Mouse (Mus musculus): ENCODE measurements around the gene Aldh3a1. TPM values are rescaled to one million over a fixed set of nuclear protein-coding genes. Genes with fewer than 3 reads are reported as not detected.

Gene Aldh3a1
- 0.09 and 0.12 TPM in 2 replicates for polyA plus RNA-seq (2015; fragmentation: Nextera tagmentation; extraction: Ambion mirVana)

DNA sequence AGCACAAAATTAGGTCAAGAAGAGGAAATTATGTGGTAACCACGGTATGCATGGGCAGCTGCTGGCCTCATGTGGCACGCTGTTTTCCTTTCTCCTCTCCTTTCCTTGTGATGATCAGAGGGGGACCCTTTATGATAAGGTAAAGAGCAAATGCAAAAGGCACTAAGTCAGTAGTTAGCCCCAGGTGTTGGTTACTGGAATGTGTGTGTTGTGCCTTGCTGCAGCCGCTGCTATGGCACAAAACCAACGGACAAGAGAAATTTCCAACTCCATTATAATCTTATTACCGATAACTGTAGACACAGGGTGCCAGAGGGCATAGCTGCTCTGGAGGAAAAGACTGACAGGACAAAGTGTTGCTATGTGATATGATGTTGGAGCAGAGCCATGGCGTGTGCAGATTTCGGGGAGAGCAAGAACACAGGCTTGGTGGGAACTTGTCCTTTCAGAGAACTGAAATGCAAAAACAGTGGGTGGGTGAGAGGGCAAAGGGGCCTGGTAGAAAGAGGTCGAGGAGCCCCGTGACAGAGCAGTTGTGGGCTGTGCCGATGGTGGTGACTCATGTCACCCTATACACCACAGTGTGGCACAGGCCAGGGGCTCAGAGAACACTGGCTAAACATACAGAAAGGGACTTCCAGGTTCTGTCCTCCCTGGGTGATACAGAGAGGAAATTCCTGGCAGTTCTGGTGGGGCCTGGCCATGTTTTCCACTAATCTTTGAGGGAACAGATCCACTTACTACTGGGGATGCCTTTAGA lies at the start of gene Aldh3a1:
Gene Aldh3a1, plus strand, starts transcription at position 51 of the 760 bp plus-strand sequence.
- Histone ChIP-seq H3K36me3 (replicated peaks; ENCODE audit: insufficient read depth, low read length) (no peaks in the 10 kb centered on the region), H3K9me3 (ENCODE audit: low read length) (no peaks in the 10 kb centered on the region), H3K27me3 (ENCODE audit: insufficient read depth, low read length) (peaks cover 17% of the 10 kb centered on the region; the same call in 1 of the 2 replicates), H3K4me2 (ENCODE audit: low read depth, low read length) (no peak within 1 kb of the TSS), H3K9ac (replicated peaks) (no peak within 1 kb of the TSS), H3K4me1 (ENCODE audit: insufficient read depth) (0 out of 2 replicates have a peak, but pooled peaks cover 3% of the 10 kb centered on the region), H3K4me3 (ENCODE audit: low read depth, low read length) (no peak within 1 kb of the TSS), H3K27ac (ENCODE audit: low read depth) (no peak within 1 kb of the TSS)
- DNase-seq (no peak), ATAC-seq (no peak)
- WGBS (ENCODE audit: insufficient replicate concordance): 62% methylated on average over 10 of the region's 10 CpGs
- no peak for TF ChIP-seq EP300 (IDR thresholded peaks at IDR 0.05; ENCODE audit: low read depth)
- no peak for TF ChIP-seq CTCF (IDR thresholded peaks at IDR 0.05; ENCODE audit: low read depth)

DNA sequence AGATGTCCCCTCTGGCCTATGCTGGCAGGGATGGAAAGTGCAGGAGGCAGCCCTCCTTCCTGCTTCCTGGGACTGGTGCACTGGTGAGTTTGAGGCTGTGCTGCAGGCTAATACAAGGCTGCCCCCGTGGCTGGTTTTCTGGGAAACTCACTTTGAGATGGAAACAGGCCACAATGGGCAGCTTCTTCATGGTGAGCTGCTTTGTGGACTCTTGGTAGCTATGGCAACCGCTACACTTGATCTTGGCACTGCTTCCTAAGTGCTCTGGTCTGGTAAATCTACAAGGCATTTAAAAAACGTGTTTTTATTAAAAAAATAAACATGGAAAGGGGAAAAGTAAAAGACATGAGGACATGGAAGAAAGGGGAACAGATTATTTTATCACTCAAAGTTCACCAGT lies 49.2 kb upstream of the Aldh3a1 start:
- TF ChIP-seq EP300 (IDR thresholded peaks at IDR 0.05; ENCODE audit: low read depth): no peak
- no peak for TF ChIP-seq CTCF (IDR thresholded peaks at IDR 0.05; ENCODE audit: low read depth)
- H3K36me3 ChIP-seq (replicated peaks; ENCODE audit: insufficient read depth, low read length): peaks cover 90% of the 10 kb centered on the region
- H3K9ac ChIP-seq (replicated peaks): no peak overlapping the region
- no peak for DNase-seq
- ATAC-seq: no peak
- peaks cover 13% of the 10 kb centered on the region for H3K4me1 ChIP-seq (ENCODE audit: insufficient read depth)
- no peaks in the 10 kb centered on the region for H3K27me3 ChIP-seq (ENCODE audit: insufficient read depth, low read length)
- WGBS (ENCODE audit: insufficient replicate concordance): 75% methylated on average over 3 of the region's 3 CpGs
- H3K27ac ChIP-seq (ENCODE audit: low read depth): no peak overlapping the region
- no peak overlapping the region for H3K4me3 ChIP-seq (ENCODE audit: low read depth, low read length)
- H3K4me2 ChIP-seq (ENCODE audit: low read depth, low read length): no peak overlapping the region
- no peaks in the 10 kb centered on the region for H3K9me3 ChIP-seq (ENCODE audit: low read length)

DNA sequence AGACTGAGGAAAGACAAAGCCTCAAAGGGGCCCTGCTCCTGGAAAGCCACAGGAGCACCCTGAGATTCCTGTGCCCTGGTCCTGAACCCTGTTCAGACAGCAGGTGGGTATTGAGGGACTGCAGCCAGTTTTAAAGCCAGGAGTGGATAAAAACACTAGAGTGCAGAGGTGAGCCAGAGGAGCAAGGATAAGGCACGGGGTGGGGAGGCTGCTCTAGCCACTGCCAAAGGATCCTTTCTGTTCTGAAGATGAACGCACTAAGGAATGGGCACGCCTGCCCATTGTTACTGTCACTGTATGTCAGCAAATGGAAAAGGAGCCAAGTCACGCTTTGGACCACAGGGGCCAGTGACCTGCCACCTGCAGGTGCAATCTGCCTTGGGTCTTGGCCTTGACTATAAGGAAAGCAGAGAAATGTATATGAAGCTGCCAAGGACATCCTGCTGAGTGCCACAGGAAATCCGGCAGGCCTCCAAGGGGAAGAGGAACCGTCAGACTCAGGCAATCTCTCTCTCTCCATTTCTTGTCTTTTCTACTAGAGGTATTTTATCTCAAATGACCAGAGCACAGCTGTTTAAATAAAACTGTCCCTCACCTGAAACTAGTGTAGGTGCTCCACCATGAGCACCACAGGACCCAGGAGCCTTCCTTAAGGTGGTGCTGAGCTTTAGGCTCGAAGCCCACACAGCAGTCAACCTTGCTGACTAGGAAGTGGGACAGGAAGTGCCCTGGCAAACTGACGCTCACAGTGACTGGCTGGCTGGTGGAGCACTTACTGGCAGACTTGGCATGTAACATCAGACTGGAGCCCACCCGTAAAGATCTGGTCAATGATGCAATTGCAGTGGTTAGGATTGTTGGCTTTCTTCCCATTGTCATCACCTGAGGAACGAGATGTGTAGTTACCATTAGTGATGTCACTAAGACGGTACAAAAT lies 47.3 kb upstream of the Aldh3a1 start:
- Histone ChIP-seq H3K9me3 (ENCODE audit: low read length) (no peaks in the 10 kb centered on the region), H3K36me3 (replicated peaks; ENCODE audit: insufficient read depth, low read length) (peaks cover 94% of the 10 kb centered on the region), H3K27me3 (ENCODE audit: insufficient read depth, low read length) (no peaks in the 10 kb centered on the region), H3K4me1 (ENCODE audit: insufficient read depth) (peaks cover 13% of the 10 kb centered on the region), H3K4me3 (ENCODE audit: low read depth, low read length) (no peak overlapping the region), H3K4me2 (ENCODE audit: low read depth, low read length) (no peak overlapping the region), H3K9ac (replicated peaks) (no peak overlapping the region), H3K27ac (ENCODE audit: low read depth) (peak overlapping the region; percentile 78)
- ATAC-seq (no peak), DNase-seq (no peak)
- 42% methylated on average over 11 of the region's 11 CpGs for WGBS (ENCODE audit: insufficient replicate concordance)
- TF ChIP-seq EP300 (IDR thresholded peaks at IDR 0.05; ENCODE audit: low read depth) (no peak), CTCF (IDR thresholded peaks at IDR 0.05; ENCODE audit: low read depth) (0 out of 2 replicates have a peak, but pooled peaks have one; percentile 19)

DNA sequence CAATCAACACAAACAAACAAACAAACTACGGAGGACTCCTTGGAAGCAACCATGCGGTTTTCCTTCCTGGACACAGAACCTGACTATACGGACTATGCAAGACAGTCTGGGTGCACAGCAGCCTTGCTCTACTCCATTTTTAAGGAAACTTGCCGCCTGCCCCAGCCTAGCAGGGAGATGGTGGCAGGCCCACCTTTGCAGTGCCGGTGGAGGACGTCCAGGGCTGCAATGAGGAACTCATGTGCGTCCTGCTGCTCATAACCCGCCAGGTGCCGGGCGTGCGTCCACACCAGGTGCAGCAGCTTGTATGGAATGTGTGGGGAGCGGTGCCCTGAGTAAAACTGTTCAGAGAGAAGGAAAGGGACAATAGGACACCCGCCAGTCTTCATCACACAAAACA lies 46.2 kb upstream of the Aldh3a1 start:
- no peak for TF ChIP-seq EP300 (IDR thresholded peaks at IDR 0.05; ENCODE audit: low read depth)
- TF ChIP-seq CTCF (IDR thresholded peaks at IDR 0.05; ENCODE audit: low read depth): no peak
- DNase-seq: no peak
- Histone ChIP-seq H3K9me3 (ENCODE audit: low read length) (no peaks in the 10 kb centered on the region), H3K9ac (replicated peaks) (no peak overlapping the region), H3K4me2 (ENCODE audit: low read depth, low read length) (no peak overlapping the region), H3K4me3 (ENCODE audit: low read depth, low read length) (no peak overlapping the region), H3K27ac (ENCODE audit: low read depth) (no peak overlapping the region; the same call in 1 of the 2 replicates), H3K36me3 (replicated peaks; ENCODE audit: insufficient read depth, low read length) (peaks cover 92% of the 10 kb centered on the region), H3K4me1 (ENCODE audit: insufficient read depth) (peaks cover 13% of the 10 kb centered on the region), H3K27me3 (ENCODE audit: insufficient read depth, low read length) (no peaks in the 10 kb centered on the region)
- no peak for ATAC-seq
- WGBS (ENCODE audit: insufficient replicate concordance): 87% methylated on average over 13 of the region's 13 CpGs

DNA sequence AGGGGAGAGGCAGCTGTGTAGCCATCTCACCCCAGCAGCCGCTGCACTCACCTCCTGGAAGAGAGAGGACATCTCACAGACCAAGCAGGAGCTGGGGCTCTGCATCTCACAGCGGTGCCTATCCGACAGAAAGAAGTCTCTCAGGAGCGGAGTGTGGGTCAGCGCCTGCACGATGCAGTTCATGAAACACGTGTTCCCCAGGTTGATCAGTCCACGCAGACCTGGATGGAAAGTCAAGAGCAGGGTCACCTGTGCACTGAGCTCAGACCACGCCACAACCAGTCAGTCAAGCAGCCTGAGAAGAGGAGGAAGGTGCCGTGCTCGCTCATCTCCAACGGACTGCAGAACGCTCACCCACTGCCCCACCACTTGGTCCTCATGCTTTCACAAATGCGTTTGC lies 44.6 kb upstream of the Aldh3a1 start:
- no peak overlapping the region for H3K4me2 ChIP-seq (ENCODE audit: low read depth, low read length)
- WGBS (ENCODE audit: insufficient replicate concordance): 90% methylated on average over 14 of the region's 14 CpGs
- no peak overlapping the region for H3K9ac ChIP-seq (replicated peaks)
- H3K9me3 ChIP-seq (ENCODE audit: low read length): no peaks in the 10 kb centered on the region
- ATAC-seq: no peak
- H3K27me3 ChIP-seq (ENCODE audit: insufficient read depth, low read length): no peaks in the 10 kb centered on the region
- no peak overlapping the region for H3K27ac ChIP-seq (ENCODE audit: low read depth)
- H3K36me3 ChIP-seq (replicated peaks; ENCODE audit: insufficient read depth, low read length): peaks cover 86% of the 10 kb centered on the region
- TF ChIP-seq EP300 (IDR thresholded peaks at IDR 0.05; ENCODE audit: low read depth) (no peak), CTCF (IDR thresholded peaks at IDR 0.05; ENCODE audit: low read depth) (no peak)
- no peak overlapping the region for H3K4me3 ChIP-seq (ENCODE audit: low read depth, low read length)
- peaks cover 13% of the 10 kb centered on the region for H3K4me1 ChIP-seq (ENCODE audit: insufficient read depth)
- no peak for DNase-seq

DNA sequence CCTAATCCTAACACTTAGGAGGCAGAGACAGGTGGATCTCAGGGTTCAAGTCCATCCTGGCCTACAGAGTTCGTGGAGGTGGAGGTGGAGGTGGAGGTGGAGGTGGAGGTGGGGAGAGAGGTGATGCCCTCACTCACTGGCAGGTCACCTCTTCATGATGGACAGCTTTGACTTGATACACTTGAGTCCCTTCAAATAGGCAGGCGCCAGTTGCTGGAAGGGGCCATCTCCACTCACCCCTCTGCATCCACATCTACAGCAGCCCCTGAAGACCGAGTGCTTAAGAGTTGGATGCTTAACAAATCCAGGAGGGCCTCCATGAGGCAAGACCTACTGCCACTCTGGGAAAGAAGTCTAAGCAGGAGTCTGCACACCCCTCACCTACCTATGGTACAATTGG lies 44.0 kb upstream of the Aldh3a1 start:
- Histone ChIP-seq H3K36me3 (replicated peaks; ENCODE audit: insufficient read depth, low read length) (peaks cover 82% of the 10 kb centered on the region), H3K9ac (replicated peaks) (no peak overlapping the region), H3K4me3 (ENCODE audit: low read depth, low read length) (no peak overlapping the region), H3K9me3 (ENCODE audit: low read length) (no peaks in the 10 kb centered on the region), H3K4me1 (ENCODE audit: insufficient read depth) (peaks cover 13% of the 10 kb centered on the region), H3K27me3 (ENCODE audit: insufficient read depth, low read length) (no peaks in the 10 kb centered on the region), H3K27ac (ENCODE audit: low read depth) (no peak overlapping the region), H3K4me2 (ENCODE audit: low read depth, low read length) (no peak overlapping the region)
- DNase-seq (no peak), ATAC-seq (no peak)
- 74% methylated on average over 3 of the region's 3 CpGs for WGBS (ENCODE audit: insufficient replicate concordance)
- TF ChIP-seq CTCF (IDR thresholded peaks at IDR 0.05; ENCODE audit: low read depth) (no peak), EP300 (IDR thresholded peaks at IDR 0.05; ENCODE audit: low read depth) (no peak)

All from liver, postnatal 0 days (tissue).